Mouse (Mus musculus): Measurements from ENCODE around the gene Hectd4. TPM values are rescaled to one million over a fixed set of nuclear protein-coding genes. Genes with fewer than 3 reads are reported as not detected.

The Hectd4 gene
- total RNA-seq, 2 experiments from 2014 or later = 6.5 to 22.8 TPM

GRCm38 (mm10) chr5:121339507-121340230 lies 119.7 kb downstream of the Hectd4 start:
- no peak for ATAC-seq (replicated peaks; ENCODE audit: poor library complexity)

GRCm38 (mm10) chr5:121340965-121341473 lies 121.0 kb downstream of the Hectd4 start:
- ATAC-seq (replicated peaks; ENCODE audit: poor library complexity) = peak; percentile 44

GRCm38 (mm10) chr5:121342490-121342889 lies 122.5 kb downstream of the Hectd4 start:
- no peak for ATAC-seq (replicated peaks; ENCODE audit: poor library complexity)

GRCm38 (mm10) chr5:121343997-121344396 lies 124.0 kb downstream of the Hectd4 start:
- 0 out of 2 replicates have a peak, but pooled peaks have one; percentile 12 for ATAC-seq (replicated peaks; ENCODE audit: poor library complexity)

GRCm38 (mm10) chr5:121359229-121359628 lies 139.2 kb downstream of the Hectd4 start:
- no peak for ATAC-seq (replicated peaks; ENCODE audit: poor library complexity)

GRCm38 (mm10) chr5:121361696-121362095 lies 141.7 kb downstream of the Hectd4 start:
- ATAC-seq (replicated peaks; ENCODE audit: poor library complexity) = no peak

- ATAC-seq (replicated peaks; ENCODE audit: poor library complexity) = no peak
Observed at GRCm38 (mm10) chr5:121363441-121363840, 143.4 kb downstream of the Hectd4 start.

- ATAC-seq (replicated peaks; ENCODE audit: poor library complexity) = no peak
Observed at GRCm38 (mm10) chr5:121366449-121367225, 146.6 kb downstream of the Hectd4 start.

GRCm38 (mm10) chr5:121367255-121367654 lies 147.2 kb downstream of the Hectd4 start:
- ATAC-seq (replicated peaks; ENCODE audit: poor library complexity) = no peak

GRCm38 (mm10) chr5:121371712-121372111 lies 151.7 kb downstream of the Hectd4 start:
- ATAC-seq (replicated peaks; ENCODE audit: poor library complexity) = no peak

- ATAC-seq (replicated peaks; ENCODE audit: poor library complexity) = no peak
Observed at GRCm38 (mm10) chr5:121374790-121375189, 154.8 kb downstream of the Hectd4 start.

- ATAC-seq (replicated peaks; ENCODE audit: poor library complexity) = peak; percentile 69
Observed at GRCm38 (mm10) chr5:121376972-121377371, 157.0 kb downstream of the Hectd4 start.

- ATAC-seq (replicated peaks; ENCODE audit: poor library complexity) = no peak
Observed at GRCm38 (mm10) chr5:121378678-121379256, 158.7 kb downstream of the Hectd4 start.

GRCm38 (mm10) chr5:121380692-121381091 lies 160.7 kb downstream of the Hectd4 start:
- ATAC-seq (replicated peaks; ENCODE audit: poor library complexity) = no peak

- ATAC-seq (replicated peaks; ENCODE audit: poor library complexity) = no peak
Observed at GRCm38 (mm10) chr5:121383857-121384756, 164.1 kb downstream of the Hectd4 start.

- peak; percentile 18 for ATAC-seq (replicated peaks; ENCODE audit: poor library complexity)
Observed at GRCm38 (mm10) chr5:121384757-121385460, 164.9 kb downstream of the Hectd4 start.

GRCm38 (mm10) chr5:121385461-121386119 lies 165.6 kb downstream of the Hectd4 start, which contains the start of gene Trafd1:
Gene Trafd1, minus strand, starts transcription at chr5:121385632.
- peak; percentile 93 for ATAC-seq (replicated peaks; ENCODE audit: poor library complexity)

- no peak for ATAC-seq (replicated peaks; ENCODE audit: poor library complexity)
Observed at GRCm38 (mm10) chr5:121386120-121386909, 166.3 kb downstream of the Hectd4 start.

Measured in megakaryocyte progenitor cell, adult 5-6 weeks (primary cell).